Mouse (Mus musculus) lung, postnatal 0 days (tissue): ENCODE measurements around the gene Atg14.

ENCODE experiments used
- CTCF ChIP-seq: IDR thresholded peaks from 2 replicates; pipeline ENCODE4 v1.5.1; 2016; ENCODE audit warnings: antibody characterized with exemption, mild to moderate bottlenecking
- EP300 ChIP-seq: IDR thresholded peaks from 2 replicates; pipeline ENCODE4 v1.6.1; 2016; ENCODE audit warnings: antibody characterized with exemption, mild to moderate bottlenecking, control low read depth

DNA sequence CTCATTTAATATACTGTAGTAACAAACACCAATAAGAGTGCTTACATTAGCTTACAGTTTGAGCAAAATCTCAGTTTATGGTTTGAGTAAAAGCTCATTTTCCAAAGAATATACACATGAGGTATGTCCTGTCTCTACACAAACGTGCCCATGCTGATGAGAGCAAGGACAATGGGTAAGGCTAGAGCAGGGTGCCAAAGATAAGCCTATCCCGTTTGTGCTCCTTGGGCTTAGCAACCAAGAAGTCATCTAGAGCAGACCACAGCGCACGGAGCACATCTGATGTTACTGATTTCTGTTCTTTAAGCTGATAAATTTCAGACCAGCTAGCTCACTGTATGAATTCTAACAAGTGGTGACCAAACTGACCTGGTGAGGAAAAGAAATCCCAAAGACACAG lies 25.6 kb downstream of the Atg14 start:
- TF ChIP-seq CTCF (no peak), EP300 (no peak)
